Mouse (Mus musculus): ENCODE data around the gene Tob2. TPM values are rescaled to one million over a fixed set of nuclear protein-coding genes. Genes with fewer than 3 reads are reported as not detected.

Gene Tob2
- polyA plus RNA-seq, 1 experiment from 2014 or later: 26.8 TPM

GRCm38 (mm10) chr15:81828426-81829207, 30.0 kb downstream of the Tob2 start:
- 81% methylated on average over 7 of the region's 7 CpGs for WGBS

GRCm38 (mm10) chr15:81824832-81825231, 33.8 kb downstream of the Tob2 start:
- Histone ChIP-seq H3K36me3 (ENCODE audit: control insufficient read depth, insufficient read depth, low read length) (peaks cover 65% of the 10 kb centered on the region), H3K4me3 (ENCODE audit: low read depth, low read length) (no peak overlapping the region), H3K9me3 (ENCODE audit: control insufficient read depth, low read length) (no peaks in the 10 kb centered on the region), H3K27ac (replicated peaks; ENCODE audit: low read depth, low read length) (no peak overlapping the region), H3K4me1 (ENCODE audit: control insufficient read depth, insufficient read depth, low read length) (no peaks in the 10 kb centered on the region), H3K9ac (ENCODE audit: low read depth, low read length) (no peak overlapping the region), H3K4me2 (ENCODE audit: low read depth, low read length) (no peak overlapping the region), H3K27me3 (replicated peaks; ENCODE audit: control insufficient read depth, insufficient read depth, low read length) (no peaks in the 10 kb centered on the region)
- DNase-seq (ENCODE audit: low spot score): no peak
- WGBS: 87% methylated on average over 3 of the region's 3 CpGs
- ATAC-seq (ENCODE audit: low read depth): no peak

More at GRCm38 (mm10) chr15:81828426-81829207, 30.0 kb downstream of the Tob2 start:
- Histone ChIP-seq H3K4me2 (ENCODE audit: low read depth, low read length) (no peak overlapping the region), H3K27me3 (replicated peaks; ENCODE audit: control insufficient read depth, insufficient read depth, low read length) (no peaks in the 10 kb centered on the region), H3K4me1 (ENCODE audit: control insufficient read depth, insufficient read depth, low read length) (no peaks in the 10 kb centered on the region; the same call in 1 of the 2 replicates), H3K9ac (ENCODE audit: low read depth, low read length) (no peak overlapping the region), H3K36me3 (ENCODE audit: control insufficient read depth, insufficient read depth, low read length) (peaks cover 38% of the 10 kb centered on the region), H3K9me3 (ENCODE audit: control insufficient read depth, low read length) (no peaks in the 10 kb centered on the region), H3K27ac (replicated peaks; ENCODE audit: low read depth, low read length) (no peak overlapping the region), H3K4me3 (ENCODE audit: low read depth, low read length) (no peak overlapping the region)
- ATAC-seq (ENCODE audit: low read depth): no peak
- DNase-seq (ENCODE audit: low spot score): no peak

- 77% methylated on average over 3 of the region's 3 CpGs for WGBS
- Histone ChIP-seq H3K27me3 (replicated peaks; ENCODE audit: control insufficient read depth, insufficient read depth, low read length) (no peaks in the 10 kb centered on the region), H3K36me3 (ENCODE audit: control insufficient read depth, insufficient read depth, low read length) (peaks cover 79% of the 10 kb centered on the region), H3K4me1 (ENCODE audit: control insufficient read depth, insufficient read depth, low read length) (no peaks in the 10 kb centered on the region), H3K9ac (ENCODE audit: low read depth, low read length) (no peak overlapping the region), H3K27ac (replicated peaks; ENCODE audit: low read depth, low read length) (no peak overlapping the region), H3K9me3 (ENCODE audit: control insufficient read depth, low read length) (no peaks in the 10 kb centered on the region), H3K4me3 (ENCODE audit: low read depth, low read length) (no peak overlapping the region), H3K4me2 (ENCODE audit: low read depth, low read length) (no peak overlapping the region)
- DNase-seq (ENCODE audit: low spot score) (no peak), ATAC-seq (ENCODE audit: low read depth) (no peak)
These were observed 36.0 kb downstream of the Tob2 start for GRCm38 (mm10) chr15:81822631-81823030.

- ATAC-seq (ENCODE audit: low read depth): no peak
- WGBS: 92% methylated on average over 3 of the region's 3 CpGs
These were observed 40.2 kb downstream of the Tob2 start for GRCm38 (mm10) chr15:81818404-81818803.

GRCm38 (mm10) chr15:81814716-81815370, 43.8 kb downstream of the Tob2 start:
- no peak for ATAC-seq (ENCODE audit: low read depth)
- H3K27ac ChIP-seq (replicated peaks; ENCODE audit: low read depth, low read length): no peak overlapping the region
- DNase-seq (ENCODE audit: low spot score): no peak
- no peak overlapping the region for H3K4me2 ChIP-seq (ENCODE audit: low read depth, low read length)
- H3K4me1 ChIP-seq (ENCODE audit: control insufficient read depth, insufficient read depth, low read length): peaks cover 16% of the 10 kb centered on the region
- H3K9me3 ChIP-seq (ENCODE audit: control insufficient read depth, low read length): no peaks in the 10 kb centered on the region
- peaks cover 42% of the 10 kb centered on the region for H3K36me3 ChIP-seq (ENCODE audit: control insufficient read depth, insufficient read depth, low read length)
- WGBS: 92% methylated on average over 12 of the region's 12 CpGs
- H3K27me3 ChIP-seq (replicated peaks; ENCODE audit: control insufficient read depth, insufficient read depth, low read length): no peaks in the 10 kb centered on the region
- H3K9ac ChIP-seq (ENCODE audit: low read depth, low read length): no peak overlapping the region
- no peak overlapping the region for H3K4me3 ChIP-seq (ENCODE audit: low read depth, low read length)

More at GRCm38 (mm10) chr15:81818404-81818803, 40.2 kb downstream of the Tob2 start:
- Histone ChIP-seq H3K4me2 (ENCODE audit: low read depth, low read length) (no peak overlapping the region), H3K27ac (replicated peaks; ENCODE audit: low read depth, low read length) (no peak overlapping the region), H3K9ac (ENCODE audit: low read depth, low read length) (no peak overlapping the region), H3K9me3 (ENCODE audit: control insufficient read depth, low read length) (no peaks in the 10 kb centered on the region), H3K4me1 (ENCODE audit: control insufficient read depth, insufficient read depth, low read length) (peaks cover 2% of the 10 kb centered on the region; the same call in 1 of the 2 replicates), H3K27me3 (replicated peaks; ENCODE audit: control insufficient read depth, insufficient read depth, low read length) (no peaks in the 10 kb centered on the region), H3K4me3 (ENCODE audit: low read depth, low read length) (no peak overlapping the region), H3K36me3 (ENCODE audit: control insufficient read depth, insufficient read depth, low read length) (peaks cover 68% of the 10 kb centered on the region)
- DNase-seq (ENCODE audit: low spot score): no peak

DNA sequence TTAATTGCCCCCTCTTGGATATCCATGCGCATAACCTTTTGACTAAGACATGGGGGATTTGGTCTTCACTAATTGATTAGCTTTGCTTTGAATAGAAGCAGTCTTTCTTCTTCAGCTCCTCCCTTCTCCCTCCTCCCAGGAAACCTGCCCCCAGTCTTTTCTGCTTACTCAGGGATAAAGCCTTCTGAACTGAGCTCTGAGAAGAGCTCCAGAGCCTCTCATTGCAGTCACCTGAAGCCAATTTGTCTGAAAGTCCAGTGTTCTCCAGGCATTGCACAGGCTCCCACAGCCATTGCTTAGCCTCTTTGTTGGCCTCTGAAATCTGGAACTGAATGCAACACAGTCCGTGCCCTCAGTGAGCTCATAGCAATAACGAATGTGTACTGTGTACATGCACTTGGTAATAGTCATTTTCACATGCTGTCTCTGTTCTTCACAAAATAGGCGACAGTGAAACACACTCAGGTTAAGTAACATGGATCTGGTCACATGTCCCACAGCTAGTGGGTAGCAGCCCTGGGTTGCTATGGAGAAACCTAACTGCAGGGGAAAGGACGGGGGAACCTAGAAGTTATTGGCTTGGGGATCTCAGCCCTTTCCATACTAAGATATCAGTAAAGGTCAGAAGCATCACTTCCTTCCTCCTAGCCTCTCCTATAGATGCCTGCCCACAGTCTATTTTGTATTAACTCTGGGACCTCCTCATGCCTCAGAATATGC, 44.5 kb downstream of the Tob2 start:
- ATAC-seq (ENCODE audit: low read depth) (no peak), DNase-seq (ENCODE audit: low spot score) (no peak)
- H3K36me3 ChIP-seq (ENCODE audit: control insufficient read depth, insufficient read depth, low read length): peaks cover 39% of the 10 kb centered on the region
- no peak overlapping the region for H3K27ac ChIP-seq (replicated peaks; ENCODE audit: low read depth, low read length)
- no peaks in the 10 kb centered on the region for H3K27me3 ChIP-seq (replicated peaks; ENCODE audit: control insufficient read depth, insufficient read depth, low read length)
- no peak overlapping the region for H3K9ac ChIP-seq (ENCODE audit: low read depth, low read length)
- peaks cover 23% of the 10 kb centered on the region for H3K4me1 ChIP-seq (ENCODE audit: control insufficient read depth, insufficient read depth, low read length)
- H3K9me3 ChIP-seq (ENCODE audit: control insufficient read depth, low read length): no peaks in the 10 kb centered on the region
- 61% methylated on average over 5 of the region's 5 CpGs for WGBS
- no peak overlapping the region for H3K4me2 ChIP-seq (ENCODE audit: low read depth, low read length)
- no peak overlapping the region for H3K4me3 ChIP-seq (ENCODE audit: low read depth, low read length)

DNA sequence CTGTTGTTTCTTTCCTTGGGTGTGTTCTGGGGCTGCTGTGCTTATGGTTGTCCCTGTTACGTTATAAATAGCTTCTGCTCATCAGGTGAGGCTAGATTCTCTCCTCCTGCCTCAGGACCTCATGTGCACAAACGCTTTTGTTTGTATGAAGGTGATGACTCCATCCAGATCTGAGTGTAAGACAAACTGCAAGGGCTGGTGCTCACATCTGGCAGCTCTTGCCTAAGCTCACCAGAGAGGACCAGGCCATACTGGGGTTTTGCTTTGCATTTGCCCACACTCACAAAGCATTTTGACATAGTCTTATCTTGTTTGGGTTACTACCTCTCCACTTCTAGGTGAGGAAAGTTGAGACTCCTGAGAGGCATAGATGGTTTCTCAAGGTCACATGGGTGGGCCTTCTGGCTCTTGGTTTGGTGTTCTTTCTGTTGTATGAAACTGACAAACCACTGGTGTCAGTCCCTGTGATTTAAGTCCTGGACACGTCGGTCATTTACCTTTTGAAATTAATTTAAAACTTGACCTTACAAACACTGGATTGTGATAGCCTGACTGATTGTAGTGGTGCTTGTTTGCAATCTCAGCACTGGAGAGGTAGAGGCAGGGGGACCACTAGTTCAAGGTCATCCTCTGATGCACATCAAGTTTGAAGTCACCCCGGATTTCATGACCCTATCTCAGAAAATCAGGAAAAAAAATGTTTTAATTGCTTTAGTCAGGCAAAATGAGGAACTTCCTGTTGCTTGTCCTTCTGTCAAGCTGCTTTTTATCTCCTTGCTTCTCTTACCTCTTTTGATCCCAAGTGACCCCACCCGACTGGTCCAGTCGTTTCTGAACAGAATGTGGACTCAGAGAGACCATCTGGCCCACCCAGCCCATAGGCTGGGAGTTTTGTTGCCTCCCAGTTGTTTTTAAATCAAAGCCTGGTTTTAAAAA, 45.6 kb downstream of the Tob2 start:
- Histone ChIP-seq H3K27me3 (replicated peaks; ENCODE audit: control insufficient read depth, insufficient read depth, low read length) (no peaks in the 10 kb centered on the region), H3K9me3 (ENCODE audit: control insufficient read depth, low read length) (no peaks in the 10 kb centered on the region), H3K36me3 (ENCODE audit: control insufficient read depth, insufficient read depth, low read length) (peaks cover 30% of the 10 kb centered on the region), H3K4me2 (ENCODE audit: low read depth, low read length) (peak overlapping the region; percentile 70), H3K4me1 (ENCODE audit: control insufficient read depth, insufficient read depth, low read length) (peaks cover 25% of the 10 kb centered on the region), H3K27ac (replicated peaks; ENCODE audit: low read depth, low read length) (peak overlapping the region; percentile 11; the same call in 1 of the 2 replicates), H3K4me3 (ENCODE audit: low read depth, low read length) (peak overlapping the region; percentile 67), H3K9ac (ENCODE audit: low read depth, low read length) (peak overlapping the region; percentile 81; the same call in 1 of the 2 replicates)
- ATAC-seq (ENCODE audit: low read depth): no peak
- DNase-seq (ENCODE audit: low spot score): no peak
- 61% methylated on average over 7 of the region's 7 CpGs for whole genome bisulfite sequencing

DNA sequence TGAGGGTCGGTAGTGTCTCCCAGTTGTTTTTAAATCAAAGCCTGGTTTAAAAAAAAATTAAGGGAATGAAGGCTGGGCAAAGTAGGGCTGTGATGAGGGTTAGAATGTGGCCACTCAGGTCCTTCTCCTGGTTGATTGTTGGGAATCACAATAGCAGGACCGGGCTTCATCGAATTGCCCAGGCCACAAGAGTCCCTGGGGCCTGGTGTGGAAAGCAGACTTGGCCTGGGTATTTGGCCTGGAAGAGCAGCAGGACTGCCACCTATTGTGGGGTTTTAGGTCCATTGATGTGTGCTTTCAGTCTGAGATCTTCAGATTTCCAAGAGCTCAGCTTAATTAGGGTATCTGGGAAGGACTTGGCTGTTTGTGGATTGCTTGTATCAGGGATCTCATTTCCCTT, 46.3 kb downstream of the Tob2 start:
- DNase-seq (ENCODE audit: low spot score) (no peak), ATAC-seq (ENCODE audit: low read depth) (no peak)
- H3K4me1 ChIP-seq (ENCODE audit: control insufficient read depth, insufficient read depth, low read length): peaks cover 26% of the 10 kb centered on the region
- WGBS: 35% methylated on average over 3 of the region's 3 CpGs
- no peaks in the 10 kb centered on the region for H3K27me3 ChIP-seq (replicated peaks; ENCODE audit: control insufficient read depth, insufficient read depth, low read length)
- H3K36me3 ChIP-seq (ENCODE audit: control insufficient read depth, insufficient read depth, low read length): peaks cover 24% of the 10 kb centered on the region
- H3K9me3 ChIP-seq (ENCODE audit: control insufficient read depth, low read length): no peaks in the 10 kb centered on the region
- H3K4me3 ChIP-seq (ENCODE audit: low read depth, low read length): peak overlapping the region; percentile 67
- H3K4me2 ChIP-seq (ENCODE audit: low read depth, low read length): peak overlapping the region; percentile 70
- H3K27ac ChIP-seq (replicated peaks; ENCODE audit: low read depth, low read length): peak overlapping the region; percentile 11; the same call in 1 of the 2 replicates
- H3K9ac ChIP-seq (ENCODE audit: low read depth, low read length): peak overlapping the region; percentile 81
